Mouse (Mus musculus): Measurements from ENCODE around the gene Trim41.
"Not testable (repeated sequence)": the region's sequence is repeated elsewhere in the genome, so short reads cannot be mapped to it uniquely, and the experiment has no call there.

The Trim41 gene

GRCm38 (mm10) chr11:48810142-48810541 is 7.0 kb downstream of the Trim41 start:
- DNase-seq: no peak

- DNase-seq: no peak
Measured at GRCm38 (mm10) chr11:48809434-48809830, 7.7 kb downstream of the Trim41 start.

- DNase-seq: no peak
Measured at GRCm38 (mm10) chr11:48808737-48809433, 8.3 kb downstream of the Trim41 start.

GRCm38 (mm10) chr11:48808304-48808646 is 8.9 kb downstream of the Trim41 start:
- DNase-seq: no peak

GRCm38 (mm10) chr11:48807563-48808303 is 9.4 kb downstream of the Trim41 start:
- DNase-seq: no peak

- DNase-seq: no peak
Measured at GRCm38 (mm10) chr11:48806856-48807562, 10.1 kb downstream of the Trim41 start.

GRCm38 (mm10) chr11:48804922-48805321 is 12.2 kb downstream of the Trim41 start:
- DNase-seq: no peak

- DNase-seq: no peak
Measured at GRCm38 (mm10) chr11:48803988-48804387, 13.2 kb downstream of the Trim41 start.

GRCm38 (mm10) chr11:48801831-48802772 is 15.1 kb downstream of the Trim41 start:
- DNase-seq: no peak

GRCm38 (mm10) chr11:48799921-48800701 is 17.0 kb downstream of the Trim41 start, which contains the start of gene Rack1:
TSS of gene Rack1 (plus strand) at chr11:48800332.
- peak; percentile 73 to 82 for DNase-seq

- no peak for DNase-seq
Measured at GRCm38 (mm10) chr11:48798984-48799920, 17.9 kb downstream of the Trim41 start.

GRCm38 (mm10) chr11:48798308-48798707 is 18.8 kb downstream of the Trim41 start:
- no peak for DNase-seq

- DNase-seq: no peak
Measured at GRCm38 (mm10) chr11:48797287-48797686, 19.9 kb downstream of the Trim41 start.

- DNase-seq: no peak
Measured at GRCm38 (mm10) chr11:48796290-48796689, 20.9 kb downstream of the Trim41 start.

- DNase-seq: no peak
Measured at GRCm38 (mm10) chr11:48795221-48795620, 21.9 kb downstream of the Trim41 start.

- no peak for DNase-seq
Measured at GRCm38 (mm10) chr11:48793184-48793583, 24.0 kb downstream of the Trim41 start.

- not testable (repeated sequence) for DNase-seq
Measured at GRCm38 (mm10) chr11:48791894-48792293, 25.3 kb downstream of the Trim41 start.

GRCm38 (mm10) chr11:48790946-48791345 is 26.2 kb downstream of the Trim41 start:
- DNase-seq: no peak

- peak; percentile 51 to 62 for DNase-seq
Measured at GRCm38 (mm10) chr11:48789973-48790823, 27.0 kb downstream of the Trim41 start.

All from thymus, adult 18-20 months (tissue).